Mouse (Mus musculus): ENCODE measurements around the gene Acod1. TPM values are rescaled to one million over a fixed set of nuclear protein-coding genes. Genes with fewer than 3 reads are reported as not detected.

Acod1 gene
- polyA plus RNA-seq, 1 experiment from 2014 or later = not detected

- H3K27me3 ChIP-seq (ENCODE audit: insufficient read depth, low read length) = no peaks in the 10 kb centered on the region
- no peaks in the 10 kb centered on the region for H3K9me3 ChIP-seq (replicated peaks; ENCODE audit: low read length)
- H3K4me3 ChIP-seq (replicated peaks; ENCODE audit: low read depth, low read length) = no peak overlapping the region
- H3K9ac ChIP-seq (ENCODE audit: low read depth, low read length) = no peak overlapping the region
- peaks cover 39% of the 10 kb centered on the region for H3K36me3 ChIP-seq (ENCODE audit: insufficient read depth, low read length)
- no peaks in the 10 kb centered on the region; the same call in 1 of the 2 replicates for H3K4me1 ChIP-seq (replicated peaks; ENCODE audit: insufficient read depth, low read length)
- WGBS = 75% methylated on average over 6 of the region's 6 CpGs
- ATAC-seq (replicated peaks; ENCODE audit: low FRiP score, low read depth) (no peak), DNase-seq (ENCODE audit: low spot score) (peak; percentile 68)
- H3K27ac ChIP-seq = no peak overlapping the region
- H3K4me2 ChIP-seq (ENCODE audit: low read length) = no peak overlapping the region
- peak; percentile 77 for TF ChIP-seq CTCF (IDR thresholded peaks at IDR 0.05; ENCODE audit: low read depth)
Measured at GRCm38 (mm10) chr14:103088624-103089023, 41.8 kb downstream of the Acod1 start.

GRCm38 (mm10) chr14:103093236-103093635, 46.5 kb downstream of the Acod1 start:
- Histone ChIP-seq H3K4me2 (ENCODE audit: low read length) (no peak overlapping the region), H3K4me1 (replicated peaks; ENCODE audit: insufficient read depth, low read length) (peaks cover 3% of the 10 kb centered on the region; the same call in 1 of the 2 replicates), H3K9ac (ENCODE audit: low read depth, low read length) (no peak overlapping the region), H3K4me3 (replicated peaks; ENCODE audit: low read depth, low read length) (no peak overlapping the region), H3K36me3 (ENCODE audit: insufficient read depth, low read length) (peaks cover 23% of the 10 kb centered on the region), H3K27ac (no peak overlapping the region), H3K27me3 (ENCODE audit: insufficient read depth, low read length) (no peaks in the 10 kb centered on the region), H3K9me3 (replicated peaks; ENCODE audit: low read length) (no peaks in the 10 kb centered on the region)
- no peak for DNase-seq (ENCODE audit: low spot score)
- 72% methylated on average over 3 of the region's 3 CpGs for WGBS
- ATAC-seq (replicated peaks; ENCODE audit: low FRiP score, low read depth) = no peak
- no peak for TF ChIP-seq CTCF (IDR thresholded peaks at IDR 0.05; ENCODE audit: low read depth)

- Histone ChIP-seq H3K4me3 (replicated peaks; ENCODE audit: low read depth, low read length) (no peak overlapping the region), H3K4me2 (ENCODE audit: low read length) (no peak overlapping the region), H3K27ac (no peak overlapping the region), H3K9me3 (replicated peaks; ENCODE audit: low read length) (no peaks in the 10 kb centered on the region), H3K9ac (ENCODE audit: low read depth, low read length) (no peak overlapping the region), H3K4me1 (replicated peaks; ENCODE audit: insufficient read depth, low read length) (peaks cover 3% of the 10 kb centered on the region; the same call in 1 of the 2 replicates), H3K36me3 (ENCODE audit: insufficient read depth, low read length) (peaks cover 20% of the 10 kb centered on the region), H3K27me3 (ENCODE audit: insufficient read depth, low read length) (no peaks in the 10 kb centered on the region)
- 59% methylated on average over 4 of the region's 4 CpGs for WGBS
- ATAC-seq (replicated peaks; ENCODE audit: low FRiP score, low read depth) = no peak
- TF ChIP-seq CTCF (IDR thresholded peaks at IDR 0.05; ENCODE audit: low read depth) = no peak
- no peak for DNase-seq (ENCODE audit: low spot score)
Measured at GRCm38 (mm10) chr14:103093670-103094069, 46.9 kb downstream of the Acod1 start.

- peaks cover 3% of the 10 kb centered on the region; the same call in 1 of the 2 replicates for H3K4me1 ChIP-seq (replicated peaks; ENCODE audit: insufficient read depth, low read length)
- WGBS = 88% methylated on average over 8 of the region's 8 CpGs
- peaks cover 11% of the 10 kb centered on the region for H3K36me3 ChIP-seq (ENCODE audit: insufficient read depth, low read length)
- DNase-seq (ENCODE audit: low spot score) = no peak
- no peak overlapping the region for H3K27ac ChIP-seq
- H3K9me3 ChIP-seq (replicated peaks; ENCODE audit: low read length) = no peaks in the 10 kb centered on the region
- no peak for ATAC-seq (replicated peaks; ENCODE audit: low FRiP score, low read depth)
- H3K27me3 ChIP-seq (ENCODE audit: insufficient read depth, low read length) = no peaks in the 10 kb centered on the region
- no peak overlapping the region for H3K9ac ChIP-seq (ENCODE audit: low read depth, low read length)
- no peak overlapping the region for H3K4me2 ChIP-seq (ENCODE audit: low read length)
- H3K4me3 ChIP-seq (replicated peaks; ENCODE audit: low read depth, low read length) = no peak overlapping the region
- TF ChIP-seq CTCF (IDR thresholded peaks at IDR 0.05; ENCODE audit: low read depth) = no peak
Measured at GRCm38 (mm10) chr14:103095036-103095435, 48.3 kb downstream of the Acod1 start.

GRCm38 (mm10) chr14:103095826-103096225, 49.0 kb downstream of the Acod1 start:
- Histone ChIP-seq H3K36me3 (ENCODE audit: insufficient read depth, low read length) (peaks cover 11% of the 10 kb centered on the region), H3K4me1 (replicated peaks; ENCODE audit: insufficient read depth, low read length) (peaks cover 3% of the 10 kb centered on the region; the same call in 1 of the 2 replicates), H3K9ac (ENCODE audit: low read depth, low read length) (no peak overlapping the region), H3K4me2 (ENCODE audit: low read length) (no peak overlapping the region), H3K27ac (no peak overlapping the region), H3K27me3 (ENCODE audit: insufficient read depth, low read length) (no peaks in the 10 kb centered on the region), H3K9me3 (replicated peaks; ENCODE audit: low read length) (no peaks in the 10 kb centered on the region), H3K4me3 (replicated peaks; ENCODE audit: low read depth, low read length) (no peak overlapping the region)
- DNase-seq (ENCODE audit: low spot score) = no peak
- no peak for TF ChIP-seq CTCF (IDR thresholded peaks at IDR 0.05; ENCODE audit: low read depth)
- WGBS = 88% methylated on average over 8 of the region's 8 CpGs
- ATAC-seq (replicated peaks; ENCODE audit: low FRiP score, low read depth) = no peak

- ATAC-seq (replicated peaks; ENCODE audit: low FRiP score, low read depth) = no peak
- WGBS = 76% methylated on average over 6 of the region's 6 CpGs
- peaks cover 3% of the 10 kb centered on the region; the same call in 1 of the 2 replicates for H3K4me1 ChIP-seq (replicated peaks; ENCODE audit: insufficient read depth, low read length)
- H3K27me3 ChIP-seq (ENCODE audit: insufficient read depth, low read length) = no peaks in the 10 kb centered on the region
- no peak overlapping the region for H3K4me2 ChIP-seq (ENCODE audit: low read length)
- no peak for TF ChIP-seq CTCF (IDR thresholded peaks at IDR 0.05; ENCODE audit: low read depth)
- peaks cover 8% of the 10 kb centered on the region for H3K36me3 ChIP-seq (ENCODE audit: insufficient read depth, low read length)
- DNase-seq (ENCODE audit: low spot score) = no peak
- no peaks in the 10 kb centered on the region for H3K9me3 ChIP-seq (replicated peaks; ENCODE audit: low read length)
- H3K27ac ChIP-seq = no peak overlapping the region
- no peak overlapping the region for H3K4me3 ChIP-seq (replicated peaks; ENCODE audit: low read depth, low read length)
- H3K9ac ChIP-seq (ENCODE audit: low read depth, low read length) = no peak overlapping the region
Measured at GRCm38 (mm10) chr14:103096621-103097020, 49.8 kb downstream of the Acod1 start.

- peak overlapping the region; percentile 96 for H3K4me3 ChIP-seq (replicated peaks; ENCODE audit: low read depth, low read length)
- H3K9ac ChIP-seq (ENCODE audit: low read depth, low read length) = peak overlapping the region; percentile 100
- WGBS = under 1% methylated on average over 2 of the region's 2 CpGs
- no peaks in the 10 kb centered on the region for H3K9me3 ChIP-seq (replicated peaks; ENCODE audit: low read length)
- H3K4me2 ChIP-seq (ENCODE audit: low read length) = peak overlapping the region; percentile 71
- no peak for TF ChIP-seq CTCF (IDR thresholded peaks at IDR 0.05; ENCODE audit: low read depth)
- no peak for ATAC-seq (replicated peaks; ENCODE audit: low FRiP score, low read depth)
- peak overlapping the region; percentile 100 for H3K27ac ChIP-seq
- no peak for DNase-seq (ENCODE audit: low spot score)
- no peaks in the 10 kb centered on the region for H3K27me3 ChIP-seq (ENCODE audit: insufficient read depth, low read length)
- H3K4me1 ChIP-seq (replicated peaks; ENCODE audit: insufficient read depth, low read length) = peaks cover 3% of the 10 kb centered on the region; the same call in 1 of the 2 replicates
- peaks cover 5% of the 10 kb centered on the region for H3K36me3 ChIP-seq (ENCODE audit: insufficient read depth, low read length)
Measured at GRCm38 (mm10) chr14:103098213-103098586, 51.4 kb downstream of the Acod1 start.

Data from kidney, postnatal 0 days (tissue).